Mouse (Mus musculus): ENCODE measurements at regions not wholly inside any gene's neighbourhood (a gene's known extent, or its start where the extent isn't known, plus 50 kb on each side); places are given as distances from the start of the nearest gene placed in this dataset.
A peak's percentile ranks its signal among the peaks of the same experiment; 100 is the strongest.

DNA sequence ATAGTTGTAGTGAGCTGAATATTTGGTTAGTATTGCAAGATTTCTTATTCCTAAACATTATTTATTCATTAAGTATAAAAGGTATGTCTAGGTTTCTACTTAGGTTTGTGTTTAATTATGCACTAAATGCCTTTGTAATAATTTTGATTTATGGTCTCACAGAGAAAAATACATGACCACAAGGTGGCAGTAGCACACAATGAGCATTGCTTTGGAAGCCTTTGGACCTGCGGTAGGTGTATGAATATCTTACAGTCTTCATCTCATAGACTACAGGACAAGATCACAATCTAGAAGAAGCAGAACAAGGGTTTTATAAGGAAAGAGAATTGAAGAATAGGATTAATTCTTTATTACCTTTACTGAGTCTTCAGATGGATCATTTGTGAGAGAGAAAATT is 1455.0 kb upstream of the Cdh6 start:
- H3K4me1 ChIP-seq (ENCODE audit: control insufficient read depth in 1 of 2, insufficient read depth in 2 of 2): no peaks in the 10 kb centered on the region
- dilution Hi-C loops (cut with MboI; ENCODE audit: extremely low pct_ligation_motif_present, extremely low pct_unique_long_range_greater_than_20kb, low sequenced_read_pairs) (no loop called here), in situ Hi-C loops (cut with MboI; ENCODE audit: low pct_ligation_motif_present, low pct_unique_long_range_greater_than_20kb, low sequenced_read_pairs) (no loop called here)
- H3K4me2 ChIP-seq (ENCODE audit: insufficient read depth, low read depth, poor library complexity, severe bottlenecking): no peak overlapping the region
- no peaks in the 10 kb centered on the region for H3K27me3 ChIP-seq (replicated peaks)
- H3K9me3 ChIP-seq (replicated peaks; ENCODE audit: low read length): peaks cover 42% of the 10 kb centered on the region
- no peak overlapping the region for H3K4me3 ChIP-seq (replicated peaks in 1 of 3; ENCODE audit: low read depth in 2 of 3, low read length in 2 of 3, poor library complexity in 1 of 3)
- TF ChIP-seq NRF1 (IDR thresholded peaks at IDR 0.05; ENCODE audit: low read depth, low read length) (no peak), CHD1 (IDR thresholded peaks at IDR 0.05; ENCODE audit: low read depth, low read length) (no peak), RAD21 (IDR thresholded peaks at IDR 0.05; ENCODE audit: low read depth, low read length) (peak; percentile 45), CTCF (conservative IDR thresholded peaks at IDR 0.05 in 1 of 2, IDR thresholded peaks at IDR 0.05 in 1 of 2; ENCODE audit: low read depth in 2 of 2, low read length in 2 of 2) (peak in 1 of 2 experiments; percentile 40; a peak in 2 of 4 replicates), SMC3 (IDR thresholded peaks at IDR 0.05; ENCODE audit: low read depth, low read length) (peak; percentile 22; the same call in 1 of the 2 replicates), JUND (conservative IDR thresholded peaks at IDR 0.05; ENCODE audit: low read depth, low read length) (no peak)
- peak; percentile 3 for DNase-seq (ENCODE audit: extremely low read depth)
- no peaks in the 10 kb centered on the region for H3K36me3 ChIP-seq (replicated peaks in 1 of 2; ENCODE audit: control insufficient read depth in 1 of 2, insufficient read depth in 1 of 2, low read length in 1 of 2)
- no peak overlapping the region for H3K9ac ChIP-seq (ENCODE audit: insufficient read depth, low read depth)
- no peaks in the 10 kb centered on the region for H3K79me2 ChIP-seq (replicated peaks; ENCODE audit: control insufficient read depth, extremely low read depth, insufficient read depth, poor library complexity, severe bottlenecking)
- no peak overlapping the region for H3K27ac ChIP-seq (ENCODE audit: insufficient read depth, low read depth)

DNA sequence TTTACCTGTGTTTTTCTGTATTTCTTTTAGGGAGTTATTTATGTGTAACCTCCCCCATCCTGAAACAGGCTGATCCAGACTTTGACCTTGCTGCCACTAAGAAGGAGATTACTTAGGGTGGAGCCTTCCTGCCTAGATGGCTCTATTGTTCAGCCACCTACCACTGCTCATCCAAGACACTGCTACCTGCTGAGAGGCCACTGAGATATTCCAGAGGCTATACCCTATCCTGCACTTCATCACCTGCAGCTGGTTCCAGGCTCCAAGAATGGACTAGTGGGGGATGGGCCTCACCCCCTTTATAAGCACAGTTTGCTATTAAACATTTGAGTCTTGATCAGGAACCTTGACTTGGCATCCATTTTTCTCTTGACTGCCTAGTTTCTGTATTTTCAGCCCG is 1433.2 kb upstream of the Cdh6 start:
- H3K36me3 ChIP-seq (replicated peaks in 1 of 2; ENCODE audit: control insufficient read depth in 1 of 2, insufficient read depth in 1 of 2, low read length in 1 of 2): no peaks in the 10 kb centered on the region
- H3K9ac ChIP-seq (ENCODE audit: insufficient read depth, low read depth): no peak overlapping the region
- no peaks in the 10 kb centered on the region for H3K4me1 ChIP-seq (ENCODE audit: control insufficient read depth in 1 of 2, insufficient read depth in 2 of 2)
- no peak for TF ChIP-seq SMC3 (IDR thresholded peaks at IDR 0.05; ENCODE audit: low read depth, low read length)
- no peak for TF ChIP-seq MXI1 (IDR thresholded peaks at IDR 0.05; ENCODE audit: low read depth, low read length)
- no peak for TF ChIP-seq MEF2A (IDR thresholded peaks at IDR 0.05; ENCODE audit: borderline replicate concordance, low read depth, low read length)
- TF ChIP-seq GABPA (IDR thresholded peaks at IDR 0.05; ENCODE audit: insufficient replicate concordance, low read depth, low read length): no peak
- no peak for TF ChIP-seq POLR2AphosphoS2 (IDR thresholded peaks at IDR 0.05; ENCODE audit: low read depth, low read length)
- TF ChIP-seq RAD21 (IDR thresholded peaks at IDR 0.05; ENCODE audit: low read depth, low read length): no peak
- H3K27me3 ChIP-seq (replicated peaks): no peaks in the 10 kb centered on the region
- no peak overlapping the region for H3K27ac ChIP-seq (ENCODE audit: insufficient read depth, low read depth)
- no peak overlapping the region for H3K4me2 ChIP-seq (ENCODE audit: insufficient read depth, low read depth, poor library complexity, severe bottlenecking)
- DNase-seq (ENCODE audit: extremely low read depth): no peak
- dilution Hi-C loops (cut with MboI; ENCODE audit: extremely low pct_ligation_motif_present, extremely low pct_unique_long_range_greater_than_20kb, low sequenced_read_pairs): no loop called here
- in situ Hi-C loops (cut with MboI; ENCODE audit: low pct_ligation_motif_present, low pct_unique_long_range_greater_than_20kb, low sequenced_read_pairs): no loop called here
- no peak overlapping the region for H3K4me3 ChIP-seq (replicated peaks in 1 of 3; ENCODE audit: low read depth in 2 of 3, low read length in 2 of 3, poor library complexity in 1 of 3)
- peaks cover 13% of the 10 kb centered on the region for H3K9me3 ChIP-seq (replicated peaks; ENCODE audit: low read length)
- no peaks in the 10 kb centered on the region for H3K79me2 ChIP-seq (replicated peaks; ENCODE audit: control insufficient read depth, extremely low read depth, insufficient read depth, poor library complexity, severe bottlenecking)
